Mouse (Mus musculus) cerebellum, adult 9-10 months (tissue): ENCODE data around the gene Gm8369.
"Not testable (repeated sequence)": the region's sequence is repeated elsewhere in the genome, so short reads cannot be mapped to it uniquely, and the experiment has no call there.

Source experiments
- DNase-seq: peaks from one replicate; pipeline ENCODE4 v3.0.0; 2022

Gm8369 gene

GRCm38 (mm10) chr19:11485746-11486145 is at the start of gene Gm8369:
Gm8369 (plus strand) TSS chr19:11485938.
- no peak for DNase-seq

DNA sequence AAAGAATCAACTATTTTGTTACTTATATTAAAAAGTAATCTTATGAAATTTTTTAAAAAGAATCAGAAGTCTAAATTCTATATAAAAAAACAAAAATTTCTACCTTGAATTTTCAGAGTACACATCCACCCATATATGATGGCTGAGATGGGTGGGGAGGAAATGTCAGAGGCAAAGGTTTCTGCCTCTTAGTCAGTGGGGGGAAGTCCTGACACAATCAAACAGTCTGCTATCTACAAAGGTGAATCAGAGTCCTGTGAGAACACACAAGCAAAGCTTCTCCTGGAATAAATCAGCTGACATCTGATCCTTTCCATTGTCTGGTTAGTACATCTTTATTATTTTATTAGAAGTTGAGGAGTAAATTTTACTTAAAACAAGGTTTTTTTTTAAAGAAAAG is 42.4 kb upstream of the Gm8369 start, which contains the start of gene Ms4a4b:
Ms4a4b (plus strand) TSS at position 216 of the 400 bp plus-strand sequence.
- no peak for DNase-seq

GRCm38 (mm10) chr19:11443964-11444363 is 41.8 kb upstream of the Gm8369 start:
- no peak for DNase-seq

DNA sequence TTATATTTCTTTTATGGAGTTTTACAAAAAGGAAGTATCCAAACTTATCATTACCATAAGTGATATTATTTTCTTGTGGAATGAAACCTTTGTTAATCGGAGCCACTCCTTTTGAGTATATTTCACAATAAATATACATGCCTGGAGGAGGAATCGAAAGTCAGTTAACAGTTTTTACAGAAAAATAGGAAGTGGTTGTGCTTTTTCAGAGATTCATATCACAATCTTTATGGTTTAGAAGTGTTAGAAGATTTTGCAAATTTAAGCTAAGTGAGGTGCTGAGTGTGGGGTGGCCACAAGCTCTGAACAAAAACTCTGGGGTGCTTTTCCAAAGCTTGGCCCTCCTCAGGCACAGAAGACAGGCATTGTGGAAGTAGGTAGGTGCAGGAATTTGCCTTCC is 38.5 kb upstream of the Gm8369 start:
- no peak for DNase-seq

DNA sequence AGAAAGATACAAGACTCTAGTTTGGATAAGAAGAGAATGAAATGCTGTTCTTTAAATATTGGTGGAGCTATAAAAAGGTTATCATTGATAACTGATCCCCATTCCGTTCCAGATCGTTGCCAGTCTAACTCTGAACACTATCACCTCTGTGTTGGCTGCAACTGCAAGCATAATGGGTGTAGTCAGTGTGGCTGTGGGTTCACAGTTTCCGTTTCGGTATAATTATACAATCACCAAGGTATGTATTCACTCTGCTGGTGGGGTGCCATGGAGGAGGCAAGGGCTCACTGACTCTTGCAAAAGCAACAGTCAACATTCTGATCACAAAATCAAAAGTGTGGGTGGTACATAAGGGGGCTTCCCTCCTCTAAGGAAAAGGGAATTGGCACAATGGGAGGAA is 26.7 kb upstream of the Gm8369 start:
- not testable (repeated sequence) for DNase-seq

- not testable (repeated sequence) for DNase-seq
These were observed 20.9 kb upstream of the Gm8369 start for GRCm38 (mm10) chr19:11464795-11465194.

DNA sequence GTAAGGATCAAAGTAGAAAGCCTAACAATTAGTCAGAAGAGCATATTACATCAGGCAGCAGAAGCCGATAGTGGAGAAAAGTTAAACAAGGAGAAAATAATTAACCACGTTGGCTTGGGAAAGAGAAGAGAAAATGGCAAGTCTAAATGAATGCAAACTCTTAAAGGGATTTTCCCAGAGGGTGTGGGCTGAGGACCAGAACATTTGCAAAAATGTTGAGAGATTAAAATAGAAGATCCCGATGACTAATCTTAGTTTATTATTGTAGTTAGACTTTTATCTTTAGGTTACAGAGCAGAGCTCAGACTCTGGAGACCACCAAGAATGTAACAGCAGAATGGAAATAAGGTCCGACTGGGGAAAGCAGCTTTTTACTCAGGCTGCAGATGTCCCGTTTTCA is 19.3 kb upstream of the Gm8369 start:
- DNase-seq: no peak

- not testable (repeated sequence) for DNase-seq
These were observed 17.4 kb upstream of the Gm8369 start for GRCm38 (mm10) chr19:11468361-11468760.

- not testable (repeated sequence) for DNase-seq
These were observed 16.5 kb upstream of the Gm8369 start, which contains the start of gene Ms4a6c for GRCm38 (mm10) chr19:11469215-11469614. Ms4a6c (plus strand) TSS chr19:11469366.

GRCm38 (mm10) chr19:11479714-11480113 is 6.0 kb upstream of the Gm8369 start:
- DNase-seq: no peak

DNA sequence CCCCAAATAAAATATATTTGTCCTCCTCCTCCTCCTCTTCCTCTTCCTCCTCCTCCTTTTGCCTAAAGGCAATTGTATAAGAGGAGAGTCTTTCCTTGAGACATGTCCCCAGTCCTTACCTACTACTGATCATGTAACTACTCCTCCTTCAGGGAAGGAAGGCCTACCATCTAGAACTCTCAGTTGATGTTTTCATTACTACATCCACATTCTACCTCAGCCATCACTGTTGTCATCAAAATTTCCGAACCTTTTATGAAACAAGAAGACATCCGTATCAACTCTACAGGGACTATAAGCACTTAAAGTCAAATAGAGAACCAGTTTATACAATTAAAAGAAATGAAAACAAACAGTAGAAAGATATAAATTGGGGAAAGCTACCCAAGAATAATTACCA is 3.1 kb upstream of the Gm8369 start:
- DNase-seq: no peak

DNA sequence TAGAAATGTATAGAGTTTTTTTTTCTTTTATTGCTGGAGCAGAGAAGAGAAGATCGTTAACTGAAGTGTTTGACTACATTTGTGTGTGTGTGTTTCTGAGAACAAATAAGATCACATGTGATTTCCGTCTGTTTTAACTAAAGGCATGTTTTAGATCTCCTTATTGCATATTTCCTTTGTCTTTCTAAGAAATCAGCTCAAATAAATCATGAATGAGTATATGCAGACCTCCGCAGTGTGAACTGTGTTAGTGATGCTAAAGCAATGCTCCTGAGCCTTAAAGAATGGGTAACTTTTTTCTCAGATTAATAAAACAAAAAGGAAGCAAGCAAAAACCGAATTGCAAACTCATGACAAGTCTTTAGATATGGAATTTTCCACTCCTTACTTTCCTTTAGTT is 1.8 kb upstream of the Gm8369 start:
- DNase-seq: no peak

GRCm38 (mm10) chr19:11484388-11484787 is 1.4 kb upstream of the Gm8369 start:
- no peak for DNase-seq

GRCm38 (mm10) chr19:11485266-11485665 is 472 bp upstream of the Gm8369 start:
- DNase-seq: no peak

- DNase-seq: no peak
These were observed 861 bp downstream of the Gm8369 start for GRCm38 (mm10) chr19:11486599-11486998.

DNA sequence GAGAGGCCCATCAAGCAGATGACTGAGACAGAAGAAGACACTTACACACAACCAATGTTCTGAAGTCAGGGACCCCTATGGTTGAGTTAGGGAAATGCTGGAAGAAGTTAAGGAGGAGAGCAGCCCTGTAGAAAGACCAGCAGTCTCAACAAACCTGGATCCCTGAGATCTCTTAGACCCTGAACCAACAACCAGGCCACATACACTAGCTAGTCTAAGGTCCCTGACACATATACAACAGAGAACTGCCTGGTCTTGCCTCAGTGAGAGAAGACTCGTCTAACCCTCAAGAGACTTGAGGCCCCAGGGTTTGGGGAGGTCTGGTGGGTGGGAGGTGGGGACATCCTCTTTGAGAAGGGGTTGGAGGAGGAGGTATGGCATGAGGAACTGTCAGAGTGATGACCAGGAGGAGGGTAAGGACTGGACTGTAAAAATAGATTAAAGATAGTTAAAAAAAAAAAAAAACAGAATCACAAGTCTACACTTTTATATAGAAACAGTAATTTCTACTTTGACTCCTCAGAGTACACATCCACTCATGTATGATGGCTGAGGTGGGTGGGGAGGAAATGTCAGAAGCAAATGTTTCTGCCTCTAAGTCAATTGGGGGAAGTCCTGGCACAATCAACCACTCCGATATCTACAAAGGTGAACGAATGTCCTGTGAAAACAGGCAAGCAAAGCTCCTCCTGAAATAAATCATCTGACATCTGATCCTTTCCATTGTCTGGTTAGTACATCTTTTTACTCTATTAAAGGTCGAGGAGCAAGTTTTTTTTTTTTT is 5.9 kb downstream of the Gm8369 start:
- no peak for DNase-seq

- DNase-seq: no peak
These were observed 6.9 kb downstream of the Gm8369 start for GRCm38 (mm10) chr19:11492671-11493070.

DNA sequence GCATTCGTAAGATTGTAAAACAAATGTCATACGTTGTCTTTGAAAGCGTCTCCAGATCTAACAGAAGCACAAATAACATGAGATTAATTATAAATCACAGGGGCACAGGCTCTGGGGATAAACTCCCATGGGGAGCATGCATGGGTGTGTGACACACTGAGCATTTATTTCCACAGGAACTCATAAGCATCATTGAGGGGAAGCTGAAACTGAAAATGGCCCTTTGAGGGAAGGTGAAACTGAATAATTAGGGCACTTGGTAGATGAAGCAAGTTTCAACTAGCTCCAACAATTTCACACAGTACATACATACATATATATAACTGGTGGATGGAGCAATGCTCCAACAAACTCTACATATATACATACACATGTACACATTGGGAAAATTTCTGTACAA is 8.8 kb downstream of the Gm8369 start:
- DNase-seq: no peak

- no peak for DNase-seq
These were observed 10.6 kb downstream of the Gm8369 start for GRCm38 (mm10) chr19:11496361-11496760.

- not testable (repeated sequence) for DNase-seq
These were observed 11.6 kb downstream of the Gm8369 start for GRCm38 (mm10) chr19:11497300-11497699.

DNA sequence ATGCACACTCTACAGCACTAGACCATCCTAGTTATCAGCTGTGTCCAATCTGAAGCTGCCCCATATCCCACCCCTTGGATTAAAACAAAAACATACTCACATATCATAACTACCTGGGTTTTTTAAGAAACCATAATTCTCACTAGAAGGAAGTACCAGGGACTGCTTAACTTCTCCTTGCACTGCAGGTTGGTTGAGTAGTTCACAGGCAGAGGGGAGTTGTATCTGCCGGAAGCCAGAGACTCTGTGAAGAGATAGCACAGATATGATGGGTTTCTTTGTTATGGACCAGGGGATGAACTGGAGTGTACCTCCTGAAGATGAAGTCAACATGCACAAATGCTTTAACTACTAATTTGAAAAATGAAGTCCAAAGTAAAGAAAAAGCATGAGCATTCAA is 15.1 kb downstream of the Gm8369 start:
- no peak for DNase-seq

GRCm38 (mm10) chr19:11501326-11501725 is 15.6 kb downstream of the Gm8369 start:
- DNase-seq: no peak

- DNase-seq: no peak
These were observed 19.1 kb downstream of the Gm8369 start for GRCm38 (mm10) chr19:11504857-11505256.

GRCm38 (mm10) chr19:11513458-11513857 is 27.7 kb downstream of the Gm8369 start:
- no peak for DNase-seq

- no peak for DNase-seq
These were observed 30.5 kb downstream of the Gm8369 start, which contains the start of gene Ms4a6b for GRCm38 (mm10) chr19:11516246-11516645. Ms4a6b (plus strand) TSS chr19:11516512.
